Mouse (Mus musculus) limb, embryonic 12.5 days (tissue): ENCODE measurements around the gene Ccnd3. TPM values are rescaled to one million over a fixed set of nuclear protein-coding genes. Genes with fewer than 3 reads are reported as not detected.
A peak's percentile ranks its signal among the peaks of the same experiment; 100 is the strongest.

Experiments used
- ATAC-seq: fragments of 200-750 bp; cut with Nextera tagmentation; 2 replicates; pipeline ENCODE4 v1.8.0; 2017; ENCODE audit warnings: low read depth, moderate TSS enrichment; ENCODE audit not compliant: insufficient number of reproducible peaks, insufficient read depth, low FRiP score, low TSS enrichment
- H3K27ac ChIP-seq: fragments of 300-500 bp; sonication (generic); 2 replicates; pipeline ENCODE4 v1.5.1; 2016; ENCODE audit warnings: mild to moderate bottlenecking, moderate library complexity
- H3K27me3 ChIP-seq: fragments of 300-500 bp; sonication (generic); 2 replicates; pipeline ENCODE4 v1.6.1; 2016; ENCODE audit warnings: mild to moderate bottlenecking, moderate library complexity
- H3K36me3 ChIP-seq: fragments of 300-500 bp; sonication (generic); 2 replicates; pipeline ENCODE4 v1.6.1; 2016; ENCODE audit warnings: mild to moderate bottlenecking, moderate library complexity
- H3K4me1 ChIP-seq: fragments of 300-500 bp; sonication (generic); replicated peaks from 2 replicates; pipeline ENCODE4 v1.6.1; 2016
- H3K4me2 ChIP-seq: fragments of 300-500 bp; sonication (generic); 2 replicates; pipeline ENCODE4 v1.6.1; 2016; ENCODE audit warnings: mild to moderate bottlenecking, moderate library complexity
- H3K4me3 ChIP-seq: fragments of 300-500 bp; sonication (generic); replicated peaks from 2 replicates; pipeline ENCODE4 v1.5.1; 2016; ENCODE audit warnings: mild to moderate bottlenecking
- H3K9ac ChIP-seq: fragments of 300-500 bp; sonication (generic); replicated peaks from 2 replicates; pipeline ENCODE4 v1.6.1; 2016; ENCODE audit warnings: mild to moderate bottlenecking, moderate library complexity
- H3K9me3 ChIP-seq: fragments of 300-500 bp; sonication (generic); 2 replicates; pipeline ENCODE4 v1.6.1; 2016; ENCODE audit warnings: mild to moderate bottlenecking, moderate library complexity
- WGBS: fragments of 180-500 bp; shearing (Covaris S2); methylation state at CpG from one replicate; pipeline ENCODE4 v1.1.7; 2016; 5-methylcytosine and 5-hydroxymethylcytosine counted together
- polyA plus RNA-seq: library from polyadenylated mRNA; unstranded; fragments of >200 nt; fragmentation: Nextera tagmentation; extraction: Ambion mirVana; gene quantifications from 2 replicates; pipeline ENCODE4 v1.2.1, GENCODE M21; 2016

The Ccnd3 gene
- polyA plus RNA-seq, 1 experiment from 2014 or later, result 323 TPM

DNA sequence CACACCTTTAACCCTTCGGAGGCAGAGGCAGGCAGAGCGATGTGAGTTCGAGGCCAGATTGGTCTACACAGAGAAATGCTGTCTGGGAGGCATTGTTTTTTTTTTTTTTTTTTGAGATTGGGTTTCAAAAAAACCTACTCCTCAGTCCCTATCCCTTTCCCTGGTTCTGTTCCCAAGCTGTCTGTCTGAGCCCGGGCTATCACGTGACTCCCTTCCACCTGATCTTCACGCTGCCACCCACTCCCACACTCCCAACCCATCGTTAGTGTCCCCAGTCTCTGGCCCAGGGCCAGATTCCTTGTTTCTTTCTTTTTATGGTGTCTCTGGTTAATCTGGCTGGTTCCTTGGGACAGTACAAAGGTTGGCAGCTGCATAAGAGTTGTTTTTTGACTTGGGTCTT lies 46.2 kb downstream of the Ccnd3 start:
- H3K9me3 ChIP-seq, result no peaks in the 10 kb centered on the region
- H3K4me2 ChIP-seq, result no peak overlapping the region
- no peak for ATAC-seq
- no peak overlapping the region for H3K27ac ChIP-seq
- H3K36me3 ChIP-seq, result no peaks in the 10 kb centered on the region
- H3K4me3 ChIP-seq, result no peak overlapping the region
- no peaks in the 10 kb centered on the region; the same call in 1 of the 2 replicates for H3K4me1 ChIP-seq
- 77% methylated on average over 7 of the region's 7 CpGs for WGBS
- H3K9ac ChIP-seq, result no peak overlapping the region
- H3K27me3 ChIP-seq, result no peaks in the 10 kb centered on the region

DNA sequence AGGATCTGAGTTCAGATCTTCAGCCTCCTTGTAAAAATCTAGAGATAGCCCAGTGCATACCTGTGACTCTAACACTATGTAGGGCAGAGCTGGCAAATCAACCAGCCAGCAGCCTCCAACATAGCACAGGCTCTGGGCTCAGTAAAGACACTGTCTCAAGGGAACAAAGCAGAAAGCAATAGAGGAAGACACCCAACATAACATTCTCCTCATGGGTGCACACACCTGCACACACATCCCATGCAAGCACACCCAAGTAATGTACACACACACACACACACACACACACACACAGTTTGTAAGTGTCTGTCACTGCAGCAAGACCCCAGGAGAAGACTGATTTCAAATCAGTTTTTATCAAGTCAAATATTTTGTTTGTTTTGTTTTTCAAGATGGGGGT lies 48.1 kb downstream of the Ccnd3 start:
- Histone ChIP-seq H3K4me1 (no peaks in the 10 kb centered on the region; the same call in 1 of the 2 replicates), H3K27me3 (no peaks in the 10 kb centered on the region), H3K9me3 (no peaks in the 10 kb centered on the region), H3K9ac (no peak overlapping the region), H3K36me3 (no peaks in the 10 kb centered on the region), H3K4me2 (no peak overlapping the region), H3K4me3 (no peak overlapping the region), H3K27ac (no peak overlapping the region)
- ATAC-seq, result no peak

DNA sequence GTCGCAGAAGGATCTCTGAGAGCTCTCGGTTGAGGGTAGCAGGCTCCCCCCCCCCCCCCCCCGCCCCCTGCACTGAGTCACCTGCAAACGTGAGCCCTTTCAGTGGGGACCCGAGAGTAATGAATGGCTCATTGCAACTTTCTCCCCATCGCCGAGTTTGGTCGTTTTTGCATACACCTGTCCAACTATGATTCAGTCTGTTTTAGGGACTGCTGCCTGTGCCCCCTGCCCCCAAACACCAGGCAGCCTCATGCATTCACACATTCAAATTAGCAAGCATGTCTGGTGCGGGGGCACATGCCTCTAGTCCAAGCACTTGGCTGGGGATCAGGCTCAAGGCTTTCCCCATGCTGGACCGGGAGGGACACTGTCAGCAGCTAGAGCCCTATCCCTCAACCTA lies 49.8 kb downstream of the Ccnd3 start:
- Histone ChIP-seq H3K4me2 (no peak overlapping the region), H3K9me3 (no peaks in the 10 kb centered on the region), H3K27ac (no peak overlapping the region), H3K27me3 (no peaks in the 10 kb centered on the region), H3K4me1 (no peaks in the 10 kb centered on the region; the same call in 1 of the 2 replicates), H3K4me3 (no peak overlapping the region), H3K9ac (no peak overlapping the region), H3K36me3 (no peaks in the 10 kb centered on the region)
- ATAC-seq, result no peak
- WGBS, result 73% methylated on average over 10 of the region's 10 CpGs

DNA sequence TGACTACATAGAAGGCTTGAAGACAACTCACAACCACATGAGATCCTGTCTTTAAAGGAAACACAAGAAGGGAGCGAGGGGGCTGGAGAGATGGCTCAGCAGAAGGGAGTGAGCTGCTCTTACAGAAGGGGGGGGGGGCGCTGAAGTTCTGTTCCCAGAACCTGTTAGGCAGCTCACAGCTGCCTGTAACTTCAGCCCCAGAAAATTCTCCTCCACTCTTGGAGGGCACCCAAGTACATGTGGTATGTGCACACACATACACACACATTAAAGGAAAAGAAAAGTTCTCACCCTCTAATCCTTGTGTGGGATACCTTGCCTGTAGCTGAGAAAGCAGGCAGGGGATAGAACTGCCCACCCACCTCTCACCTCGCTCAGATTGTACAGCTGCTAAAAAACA lies 52.3 kb downstream of the Ccnd3 start:
- no peak overlapping the region for H3K4me2 ChIP-seq
- no peaks in the 10 kb centered on the region for H3K36me3 ChIP-seq
- WGBS, result 63% methylated on average over 3 of the region's 3 CpGs
- no peak overlapping the region for H3K4me3 ChIP-seq
- H3K9me3 ChIP-seq, result no peaks in the 10 kb centered on the region
- H3K27ac ChIP-seq, result no peak overlapping the region
- ATAC-seq, result no peak
- H3K27me3 ChIP-seq, result no peaks in the 10 kb centered on the region
- no peak overlapping the region for H3K9ac ChIP-seq
- H3K4me1 ChIP-seq, result no peaks in the 10 kb centered on the region

DNA sequence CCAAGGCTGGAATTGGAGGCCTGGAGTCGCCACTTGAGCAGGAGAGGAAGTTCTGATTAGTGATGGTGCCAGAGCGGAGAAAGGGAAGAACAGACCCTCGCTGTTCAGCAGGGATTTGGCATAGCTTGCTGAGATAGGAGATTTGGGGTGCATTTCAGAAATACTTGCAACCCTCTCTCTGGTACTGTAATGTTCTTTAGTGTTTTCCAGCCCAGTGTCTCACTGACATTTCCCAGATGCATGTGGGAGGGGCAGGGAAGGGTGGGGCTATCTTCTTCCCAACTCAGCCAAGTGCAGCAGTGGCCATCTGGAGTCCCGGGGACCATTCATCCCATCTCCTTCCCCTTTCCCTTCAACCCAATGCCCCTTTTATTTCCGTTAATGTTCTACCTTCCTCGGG lies 54.9 kb downstream of the Ccnd3 start:
- no peak overlapping the region for H3K27ac ChIP-seq
- no peak for ATAC-seq

DNA sequence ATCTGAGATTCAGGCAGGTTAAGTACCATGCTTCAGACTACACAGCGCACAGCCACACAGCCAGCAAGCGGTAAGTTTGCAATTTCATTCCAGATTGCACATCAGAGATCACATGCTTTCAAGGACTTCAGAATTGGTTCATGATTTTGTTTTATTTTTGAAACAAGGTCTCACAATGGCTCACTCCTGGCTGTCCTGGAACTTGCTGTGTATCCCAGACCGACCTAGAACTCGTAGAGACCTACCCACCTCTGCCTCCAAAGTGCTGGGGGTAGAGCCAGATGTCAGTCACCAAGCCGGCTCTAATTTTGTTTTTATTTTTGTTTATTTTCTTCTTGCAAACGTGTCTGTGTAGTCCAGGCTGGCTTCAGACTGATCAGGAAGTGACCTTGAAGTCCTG lies 58.0 kb downstream of the Ccnd3 start:
- ATAC-seq, result no peak
- Histone ChIP-seq H3K4me2 (no peak overlapping the region), H3K9me3 (no peaks in the 10 kb centered on the region), H3K4me3 (no peak overlapping the region), H3K4me1 (no peaks in the 10 kb centered on the region; the same call in 1 of the 2 replicates), H3K36me3 (no peaks in the 10 kb centered on the region), H3K27me3 (no peaks in the 10 kb centered on the region), H3K9ac (no peak overlapping the region), H3K27ac (no peak overlapping the region)
- WGBS, result 84% methylated on average over 6 of the region's 6 CpGs

More for the DNA sequence above, 54.9 kb downstream of the Ccnd3 start:
- Histone ChIP-seq H3K27me3 (no peaks in the 10 kb centered on the region), H3K9me3 (no peaks in the 10 kb centered on the region), H3K4me3 (no peak overlapping the region), H3K9ac (no peak overlapping the region), H3K4me1 (no peaks in the 10 kb centered on the region), H3K36me3 (no peaks in the 10 kb centered on the region), H3K4me2 (no peak overlapping the region)
- 56% methylated on average over 6 of the region's 6 CpGs for WGBS

DNA sequence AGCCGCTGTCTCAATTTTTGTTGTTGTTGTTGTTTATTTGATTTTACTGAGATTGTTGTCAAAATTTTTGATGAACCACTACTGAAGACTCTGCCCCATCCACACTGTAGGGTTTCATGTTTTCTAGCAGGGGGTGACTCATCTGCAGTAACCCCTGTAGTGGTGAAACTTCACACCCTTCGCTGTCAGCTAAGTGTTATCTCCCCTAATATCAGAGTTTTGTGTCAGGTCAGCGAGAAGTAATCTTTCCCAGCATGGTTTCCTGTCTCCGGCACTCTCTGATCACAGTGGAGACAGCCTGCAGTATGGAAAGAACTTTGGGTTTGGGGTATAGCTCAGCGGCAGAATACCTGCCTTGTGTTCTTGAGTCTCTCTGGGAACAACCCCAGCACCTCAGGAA lies 59.8 kb downstream of the Ccnd3 start:
- WGBS, result 83% methylated on average over 5 of the region's 5 CpGs
- ATAC-seq, result no peak
- Histone ChIP-seq H3K27ac (no peak overlapping the region), H3K4me2 (no peak overlapping the region), H3K27me3 (no peaks in the 10 kb centered on the region), H3K36me3 (no peaks in the 10 kb centered on the region), H3K9me3 (no peaks in the 10 kb centered on the region), H3K9ac (no peak overlapping the region), H3K4me1 (no peaks in the 10 kb centered on the region; the same call in 1 of the 2 replicates), H3K4me3 (no peak overlapping the region)

DNA sequence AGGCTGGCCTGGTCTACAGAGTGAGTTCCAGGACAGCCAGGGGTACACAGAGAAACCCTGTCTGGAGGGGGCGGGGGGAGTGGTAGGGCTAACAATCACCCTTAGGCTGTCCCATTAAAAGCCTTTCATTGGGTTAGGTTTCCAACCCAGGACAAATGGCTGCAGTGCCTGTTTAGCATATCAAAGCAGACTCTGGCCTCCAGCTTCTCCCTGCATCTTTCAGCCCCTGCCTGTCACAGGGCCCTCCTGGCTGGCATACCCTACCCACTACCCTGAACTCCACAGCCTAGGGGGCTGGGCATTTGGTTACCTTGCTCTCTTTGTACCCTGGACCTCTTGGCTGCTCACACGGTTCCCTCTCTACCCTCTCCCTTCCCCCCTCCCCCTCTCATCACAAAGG lies 61.3 kb downstream of the Ccnd3 start:
- H3K9ac ChIP-seq, result no peak overlapping the region
- WGBS, result 19% methylated on average over 2 of the region's 2 CpGs
- no peaks in the 10 kb centered on the region for H3K27me3 ChIP-seq
- no peaks in the 10 kb centered on the region for H3K36me3 ChIP-seq
- 0 out of 2 replicates have a peak, but pooled peaks have one; percentile 14 for ATAC-seq
- no peak overlapping the region for H3K4me2 ChIP-seq
- H3K27ac ChIP-seq, result no peak overlapping the region
- H3K4me3 ChIP-seq, result no peak overlapping the region
- H3K9me3 ChIP-seq, result no peaks in the 10 kb centered on the region
- no peaks in the 10 kb centered on the region; the same call in 1 of the 2 replicates for H3K4me1 ChIP-seq

DNA sequence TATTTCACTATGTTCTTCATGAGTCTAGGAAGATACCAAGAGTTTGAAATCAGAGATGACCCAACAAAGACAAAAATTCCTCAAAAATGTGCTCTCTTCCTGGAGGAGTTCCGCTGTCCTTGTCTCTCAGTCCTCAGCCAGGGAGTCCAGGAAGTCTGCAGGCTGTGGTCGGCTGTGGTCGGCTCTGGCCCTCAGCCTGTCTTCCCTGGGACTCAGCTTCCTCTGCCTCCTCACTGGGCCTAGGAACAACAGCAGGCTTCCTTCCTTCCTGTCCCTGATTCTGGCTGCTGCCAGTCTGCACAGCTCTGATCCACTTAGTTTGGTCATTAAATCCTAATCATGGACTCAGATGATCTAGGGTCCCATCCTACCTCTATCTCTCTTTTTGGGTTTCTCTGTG lies 62.4 kb downstream of the Ccnd3 start:
- no peak for ATAC-seq
- WGBS, result 80% methylated on average over 3 of the region's 3 CpGs
- H3K9ac ChIP-seq, result no peak overlapping the region
- no peaks in the 10 kb centered on the region for H3K27me3 ChIP-seq
- no peaks in the 10 kb centered on the region for H3K36me3 ChIP-seq
- H3K4me3 ChIP-seq, result no peak overlapping the region
- no peak overlapping the region for H3K27ac ChIP-seq
- H3K9me3 ChIP-seq, result no peaks in the 10 kb centered on the region
- peaks cover 8% of the 10 kb centered on the region for H3K4me1 ChIP-seq
- H3K4me2 ChIP-seq, result no peak overlapping the region

DNA sequence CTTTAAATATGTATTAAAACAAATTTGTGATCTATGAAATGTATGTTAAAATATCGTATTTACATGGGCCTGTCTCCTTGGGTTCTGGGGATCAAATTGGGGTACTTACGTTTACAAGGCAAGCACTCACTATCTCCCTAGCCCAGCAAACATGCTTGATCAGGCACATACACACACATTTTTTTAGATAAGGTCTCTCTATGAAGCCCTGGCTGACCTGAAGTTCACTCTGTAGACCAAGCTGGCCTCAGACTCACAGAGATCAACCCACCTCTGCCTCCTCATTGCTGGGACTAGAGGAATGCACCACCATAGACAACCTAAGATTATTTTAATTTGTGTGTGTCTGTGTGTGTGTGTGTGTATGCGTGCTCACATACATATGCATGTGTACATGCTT lies 63.5 kb downstream of the Ccnd3 start:
- 92% methylated on average over 3 of the region's 3 CpGs for WGBS
- Histone ChIP-seq H3K27ac (no peak overlapping the region), H3K4me1 (peaks cover 12% of the 10 kb centered on the region), H3K36me3 (no peaks in the 10 kb centered on the region), H3K9me3 (no peaks in the 10 kb centered on the region), H3K4me3 (no peak overlapping the region), H3K4me2 (no peak overlapping the region), H3K9ac (no peak overlapping the region), H3K27me3 (no peaks in the 10 kb centered on the region)
- no peak for ATAC-seq

DNA sequence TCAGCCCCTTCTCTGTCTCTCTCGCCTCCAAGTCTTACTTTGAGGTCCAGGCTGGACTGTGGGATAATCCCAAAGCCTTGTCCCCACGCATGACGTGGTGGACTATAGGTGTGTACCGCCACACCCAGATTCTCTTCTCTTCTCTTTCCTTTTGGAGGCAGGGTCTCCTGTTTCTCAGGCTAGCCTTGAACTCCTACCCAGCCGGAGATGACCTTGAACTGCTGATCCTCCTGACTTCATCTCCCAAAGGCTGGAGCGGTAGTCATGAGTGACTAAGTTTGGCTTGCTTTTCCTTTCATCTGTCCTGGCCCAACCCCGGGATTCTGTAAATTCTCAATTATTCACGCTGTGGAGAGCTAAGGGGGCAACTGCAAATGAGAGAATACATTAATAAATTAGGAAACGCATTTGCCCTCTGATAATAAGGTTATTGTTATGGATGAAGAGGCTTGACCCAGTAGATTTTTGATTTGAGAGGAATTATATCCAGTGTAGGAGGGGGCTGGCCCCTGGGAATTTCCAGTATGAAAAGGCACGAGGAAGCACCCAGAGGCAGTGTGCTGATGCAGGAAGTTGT lies 64.2 kb downstream of the Ccnd3 start:
- H3K27me3 ChIP-seq, result no peaks in the 10 kb centered on the region
- no peak for ATAC-seq
- H3K27ac ChIP-seq, result no peak overlapping the region
- WGBS, result 85% methylated on average over 10 of the region's 10 CpGs
- H3K4me3 ChIP-seq, result no peak overlapping the region
- no peaks in the 10 kb centered on the region for H3K36me3 ChIP-seq
- H3K9me3 ChIP-seq, result no peaks in the 10 kb centered on the region
- peaks cover 12% of the 10 kb centered on the region for H3K4me1 ChIP-seq
- no peak overlapping the region for H3K9ac ChIP-seq
- no peak overlapping the region for H3K4me2 ChIP-seq

DNA sequence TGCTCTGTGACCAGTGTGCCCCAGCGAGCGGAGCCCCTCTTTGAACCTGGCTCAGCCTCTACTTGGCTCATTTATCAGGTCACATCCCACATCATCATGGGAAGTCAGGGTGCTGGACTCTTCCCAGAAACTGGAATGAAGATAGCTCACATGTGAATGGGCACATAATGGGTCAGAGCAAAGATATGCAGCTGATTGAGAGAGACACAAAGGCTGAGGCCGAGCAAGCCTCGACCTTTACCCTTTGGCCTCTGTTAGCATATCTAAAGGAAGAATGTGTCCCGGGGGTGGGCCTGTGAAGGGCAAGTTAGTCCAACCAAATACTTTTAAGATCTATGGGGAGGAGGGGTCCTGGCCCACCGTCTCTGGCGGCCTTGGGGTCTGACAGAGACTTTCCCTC lies 66.8 kb downstream of the Ccnd3 start:
- WGBS, result 47% methylated on average over 7 of the region's 7 CpGs
- H3K27ac ChIP-seq, result peak overlapping the region; percentile 83
- H3K36me3 ChIP-seq, result no peaks in the 10 kb centered on the region
- H3K9me3 ChIP-seq, result no peaks in the 10 kb centered on the region
- H3K4me3 ChIP-seq, result no peak overlapping the region
- H3K27me3 ChIP-seq, result no peaks in the 10 kb centered on the region
- peaks cover 25% of the 10 kb centered on the region for H3K4me1 ChIP-seq
- H3K9ac ChIP-seq, result no peak overlapping the region; the same call in 1 of the 2 replicates
- H3K4me2 ChIP-seq, result no peak overlapping the region
- no peak for ATAC-seq
